Mouse (Mus musculus): ENCODE measurements around the gene Daam2.

Gene Daam2

DNA sequence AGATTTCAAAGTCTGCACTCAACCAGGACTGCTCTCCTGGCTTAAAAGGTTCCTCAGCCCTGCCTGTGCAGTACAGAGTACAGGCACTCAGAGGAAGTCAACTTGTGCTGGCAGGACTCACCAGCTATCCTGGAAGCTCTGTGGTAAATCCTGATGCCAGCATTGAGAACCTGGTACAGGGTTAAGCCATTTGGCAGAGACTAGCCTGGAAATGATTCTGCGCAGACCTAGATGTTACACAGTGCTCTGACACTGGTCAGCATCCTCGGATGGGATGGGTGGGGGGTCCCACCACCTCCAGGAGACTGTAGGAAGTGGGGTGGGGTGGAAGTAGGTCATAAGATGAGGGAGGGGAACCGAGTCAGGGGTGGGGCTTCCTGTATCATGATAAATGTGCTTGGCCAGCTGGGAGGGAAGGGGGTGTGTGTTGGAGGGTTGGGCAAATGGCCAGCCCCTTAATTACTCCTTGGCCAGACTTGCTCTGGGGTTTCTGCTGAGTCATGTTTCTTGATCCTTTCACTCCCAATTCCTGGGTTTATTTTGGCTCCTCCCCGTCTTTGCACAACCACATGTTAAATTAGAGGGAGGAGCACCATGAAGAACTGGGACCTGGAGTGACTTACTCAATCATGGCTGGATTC lies 132.0 kb downstream of the Daam2 start:
- no peak for DNase-seq (ENCODE audit: low spot score in 2 of 2)

DNA sequence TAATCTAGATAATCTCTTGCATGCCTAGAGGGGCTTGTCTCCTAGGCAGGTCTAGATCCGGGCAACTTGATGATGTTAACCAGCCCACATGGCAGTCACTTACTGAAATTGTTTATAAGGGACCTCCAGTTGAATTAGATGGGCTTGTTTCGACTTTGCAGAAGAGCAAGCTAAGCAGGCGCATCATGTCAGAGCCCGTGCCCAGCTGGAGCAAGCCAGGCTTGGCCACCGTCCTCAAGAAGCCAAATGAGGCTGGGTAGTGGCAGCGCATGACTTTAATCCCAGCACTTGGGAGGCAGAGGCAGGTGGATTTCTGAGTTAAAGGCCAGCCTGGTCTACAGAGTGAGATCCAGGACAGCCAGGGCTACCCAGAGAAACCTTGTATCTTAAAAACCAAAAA lies 133.0 kb downstream of the Daam2 start:
- no peak for DNase-seq (ENCODE audit: low spot score in 2 of 2)

DNA sequence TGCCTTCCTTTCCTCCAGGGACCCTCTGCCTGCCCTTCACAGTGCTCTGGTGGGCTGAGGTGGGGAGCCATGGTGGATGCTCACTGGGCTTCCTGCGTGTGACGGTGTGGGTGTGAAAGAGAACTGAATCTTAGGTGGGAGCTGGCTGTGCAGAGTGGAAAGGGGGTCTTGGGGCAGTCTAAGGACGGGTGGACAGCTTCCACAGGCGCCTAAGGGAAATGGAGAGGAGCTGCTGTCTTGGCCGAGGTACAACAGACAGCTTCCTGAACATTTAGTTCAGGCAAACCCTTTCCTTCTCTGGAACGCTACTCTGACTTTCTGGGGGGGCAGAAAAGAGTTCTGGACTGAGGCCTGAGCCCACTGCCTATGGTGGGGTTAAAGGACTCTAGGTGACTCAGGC lies 134.0 kb downstream of the Daam2 start:
- no peak for DNase-seq (ENCODE audit: low spot score in 2 of 2)

DNA sequence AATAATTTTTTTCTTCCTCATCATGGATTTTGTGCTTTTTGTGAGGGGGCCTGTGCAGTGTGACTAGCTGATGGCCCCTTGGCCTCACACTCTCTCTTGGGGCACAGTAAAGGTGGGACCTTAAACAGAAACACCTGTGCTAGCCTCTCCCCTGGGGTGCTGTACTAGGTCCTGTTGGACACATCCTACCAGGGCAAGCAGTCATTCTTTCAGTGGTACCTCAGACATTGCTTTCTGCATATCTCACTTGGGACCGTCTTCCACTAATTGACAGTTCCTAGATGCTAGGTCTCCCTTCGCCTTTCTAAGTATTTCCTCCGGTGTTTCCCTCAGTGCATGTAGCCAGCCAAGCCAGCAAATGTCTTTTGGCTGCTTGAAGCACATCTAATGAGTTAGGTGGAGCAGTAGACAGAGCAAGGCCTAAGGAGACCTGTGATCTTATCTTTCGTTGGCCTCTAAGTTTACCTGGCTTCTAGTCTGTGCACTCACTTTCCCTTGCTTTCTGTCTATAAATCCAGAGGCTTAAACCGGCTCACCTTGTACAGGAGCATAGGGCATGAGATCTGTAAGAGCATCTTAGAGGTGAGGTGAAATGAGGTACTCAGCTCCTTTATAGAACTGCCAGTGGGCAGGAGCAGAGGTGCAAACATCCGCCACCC lies 134.5 kb downstream of the Daam2 start:
- DNase-seq (ENCODE audit: low spot score in 2 of 2): no peak

DNA sequence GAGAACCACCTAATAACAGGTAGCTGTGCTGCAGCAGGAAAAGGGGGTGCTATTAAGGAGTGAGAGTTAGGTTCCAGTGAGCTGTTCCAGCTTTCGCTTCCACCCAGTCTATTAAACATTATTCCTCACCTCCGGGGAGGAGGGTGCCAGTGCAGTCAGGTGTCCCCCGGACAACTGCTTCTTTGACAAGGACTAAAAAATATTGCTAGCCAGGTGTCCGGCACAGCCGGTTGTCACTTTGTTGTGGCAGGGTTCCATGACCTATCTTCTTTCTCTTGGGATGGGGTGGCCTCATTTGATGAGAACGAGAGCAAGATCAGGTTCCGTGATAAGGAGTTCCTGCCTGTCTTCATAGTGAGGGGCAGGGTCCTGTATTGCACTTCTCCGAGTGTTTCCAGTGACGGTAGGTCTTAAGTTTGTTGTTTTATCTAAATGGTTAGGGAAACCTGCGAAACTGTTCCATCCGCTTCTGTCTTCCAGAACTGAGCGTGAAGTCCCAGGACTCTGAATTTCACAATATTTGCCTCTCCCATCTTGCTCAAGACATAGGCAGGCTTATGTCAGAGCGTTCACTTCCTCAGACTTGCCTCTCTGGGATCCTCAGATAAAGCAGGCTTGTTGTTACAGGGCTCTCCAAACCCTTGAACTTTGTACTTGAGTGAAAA lies 135.3 kb downstream of the Daam2 start:
- no peak for DNase-seq (ENCODE audit: low spot score in 2 of 2)

DNA sequence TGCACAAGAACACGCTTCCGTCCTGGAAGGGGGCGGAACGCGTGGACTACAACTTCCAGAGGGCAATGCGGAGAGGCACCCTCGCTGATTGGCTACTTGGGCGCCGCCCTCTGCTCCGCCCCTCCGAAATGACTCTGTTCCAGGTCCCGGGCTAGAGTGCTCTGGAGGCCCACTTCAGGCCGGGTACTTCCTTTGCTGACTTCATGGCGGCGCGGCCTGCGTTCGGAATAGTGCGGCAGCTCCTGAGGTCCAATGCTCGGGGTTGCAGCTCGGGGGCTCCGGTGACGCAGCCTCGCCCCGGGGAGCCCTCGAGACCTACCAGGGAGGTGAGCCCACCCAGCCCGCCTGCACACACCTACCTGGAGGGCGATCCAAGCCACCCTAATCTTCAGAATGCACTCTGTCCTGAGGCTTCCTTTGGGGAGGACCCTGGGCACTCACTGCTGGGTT lies 135.9 kb downstream of the Daam2 start, which contains the start of gene Mocs1:
TSS of gene Mocs1 (plus strand) at position 124 of the 450 bp plus-strand sequence.
- DNase-seq (ENCODE audit: low spot score in 2 of 2): peak; percentile 83 to 86

DNA sequence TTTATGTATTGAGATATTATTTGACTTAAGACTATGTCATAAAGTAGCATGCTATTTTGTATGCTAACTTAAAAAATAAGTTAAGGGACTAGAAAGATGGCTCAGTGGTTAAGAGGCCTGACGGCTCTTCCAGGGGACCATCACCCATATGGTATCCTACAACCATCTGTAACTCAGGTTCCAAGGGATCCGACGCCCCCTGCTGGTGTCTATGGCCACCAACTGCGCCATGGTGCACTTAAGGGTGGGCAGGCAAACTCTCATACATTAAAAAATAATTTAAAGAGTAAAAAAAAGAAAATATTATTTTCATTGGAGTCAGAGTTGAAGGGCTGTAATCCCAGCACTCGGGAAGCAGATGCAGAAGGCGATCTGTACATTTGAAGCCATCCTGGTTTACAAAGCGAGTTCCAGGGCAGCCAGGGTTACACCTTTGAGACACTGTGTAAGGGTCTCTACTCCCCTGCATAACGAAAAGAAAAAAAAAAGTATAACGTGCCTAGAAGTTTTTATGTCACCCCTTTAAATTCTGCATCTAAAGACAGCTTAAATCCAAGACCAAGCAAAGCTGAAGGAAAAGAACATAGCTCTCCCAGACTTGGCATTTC lies 136.4 kb downstream of the Daam2 start:
- no peak for DNase-seq (ENCODE audit: low spot score in 2 of 2)

DNA sequence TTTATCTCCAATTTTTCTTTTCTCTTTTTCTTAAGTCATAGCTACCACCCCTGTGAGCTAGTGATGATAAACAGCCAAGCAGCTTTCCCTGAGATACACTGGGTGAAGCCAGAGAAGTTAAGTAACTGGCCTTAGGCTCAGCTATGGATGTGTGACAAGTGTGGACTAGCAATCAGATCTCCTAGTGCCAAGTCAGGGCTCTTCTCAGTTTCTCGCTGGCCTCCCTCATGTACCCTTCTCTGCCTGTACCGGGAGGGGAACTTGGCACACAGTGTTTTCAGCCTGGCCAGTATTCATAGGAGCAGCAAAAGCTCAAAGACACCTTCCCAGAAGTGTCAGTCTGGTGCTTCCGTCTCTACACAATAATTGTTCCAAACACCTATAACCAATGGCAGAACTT lies 140.3 kb downstream of the Daam2 start:
- no peak for DNase-seq (ENCODE audit: low spot score in 2 of 2)

DNA sequence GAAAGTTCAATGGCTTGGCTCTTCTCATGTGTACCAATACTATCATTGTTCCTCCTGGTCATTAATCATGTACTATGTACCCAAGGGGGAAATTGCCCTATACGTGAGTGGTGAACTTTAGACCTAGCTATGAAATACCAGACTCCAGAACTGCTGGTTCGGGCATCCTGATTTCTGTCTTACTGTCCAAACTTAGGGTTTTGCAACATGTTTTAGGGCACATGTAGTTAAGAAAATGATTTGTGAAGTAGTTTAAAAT lies 141.1 kb downstream of the Daam2 start:
- DNase-seq (ENCODE audit: low spot score in 2 of 2): no peak

DNA sequence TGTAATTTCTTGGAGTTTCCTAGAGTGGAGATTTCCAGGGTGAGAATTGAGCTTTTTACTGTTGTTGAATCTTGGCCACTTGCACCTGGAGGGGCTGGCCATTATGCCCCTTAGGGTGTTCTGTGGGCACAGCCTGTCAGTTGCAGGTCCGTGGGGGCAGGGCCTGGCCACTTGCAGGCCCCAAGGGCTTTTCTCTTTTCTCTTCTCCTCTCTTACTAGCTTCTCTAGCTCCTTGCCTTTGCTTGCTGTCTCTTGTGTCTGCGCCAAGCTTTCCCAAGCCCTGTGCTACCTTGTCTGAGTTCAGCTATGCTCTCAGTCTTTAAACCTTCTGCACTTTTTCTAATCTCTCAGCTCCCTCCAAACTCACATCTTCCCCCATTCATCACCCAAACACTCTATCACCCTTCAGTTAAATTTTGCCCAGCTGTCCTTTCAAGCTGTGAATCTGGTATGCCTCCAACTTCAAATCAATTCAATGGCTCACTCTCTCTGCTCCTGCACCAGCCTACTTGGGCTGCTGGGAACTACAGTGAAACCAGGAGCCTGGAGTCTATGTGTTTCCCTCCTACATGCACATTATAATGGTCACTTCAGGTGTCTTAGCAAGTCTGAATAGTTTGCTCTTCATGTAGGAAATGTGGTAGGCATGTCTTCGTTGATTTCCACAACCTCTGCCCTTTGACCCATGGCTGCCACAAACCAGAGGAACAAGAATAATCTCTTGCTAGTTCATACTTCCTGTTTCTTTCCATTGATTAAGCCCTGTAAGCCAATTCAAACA lies 141.7 kb downstream of the Daam2 start:
- DNase-seq (ENCODE audit: low spot score in 2 of 2): no peak

DNA sequence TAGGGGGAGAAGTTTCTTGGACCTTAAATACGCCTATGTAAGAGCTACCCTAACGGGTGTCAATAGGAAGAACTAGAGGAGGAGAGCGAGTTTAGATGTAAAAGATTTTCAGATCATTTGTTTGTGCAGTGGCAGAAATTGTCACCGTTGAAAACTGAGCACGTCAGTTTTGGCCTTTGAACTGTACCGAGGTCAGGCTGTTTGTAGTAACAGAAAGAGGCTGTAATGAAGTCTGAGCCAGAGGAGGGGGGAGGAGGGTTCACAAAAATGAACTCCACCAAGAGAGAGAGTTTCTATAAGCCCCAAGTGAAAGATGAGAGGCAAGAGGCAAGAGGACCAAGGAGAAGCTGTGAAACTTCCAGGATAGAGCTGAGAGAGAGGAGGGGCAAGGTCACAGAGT lies 144.3 kb downstream of the Daam2 start:
- DNase-seq (ENCODE audit: low spot score in 2 of 2): no peak

DNA sequence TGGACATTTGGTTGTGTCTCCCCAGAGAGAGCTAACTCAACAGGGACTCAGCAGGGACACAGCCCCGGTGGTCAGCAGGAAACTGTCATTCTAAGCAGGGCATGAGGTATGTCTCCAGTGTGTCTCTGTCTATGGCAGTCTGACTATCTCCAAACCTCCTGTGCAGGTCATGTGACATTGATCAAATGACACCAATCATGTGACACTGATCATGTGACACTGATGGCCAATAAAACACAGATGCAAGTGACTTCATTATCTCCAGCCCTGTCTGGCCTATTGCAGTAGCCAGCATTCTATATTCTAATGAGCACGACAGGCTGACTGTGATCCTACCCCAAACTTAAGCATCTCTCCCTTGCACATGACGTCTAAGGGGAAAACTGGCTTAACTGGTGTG lies 147.9 kb downstream of the Daam2 start:
- DNase-seq (ENCODE audit: low spot score in 2 of 2): no peak

DNA sequence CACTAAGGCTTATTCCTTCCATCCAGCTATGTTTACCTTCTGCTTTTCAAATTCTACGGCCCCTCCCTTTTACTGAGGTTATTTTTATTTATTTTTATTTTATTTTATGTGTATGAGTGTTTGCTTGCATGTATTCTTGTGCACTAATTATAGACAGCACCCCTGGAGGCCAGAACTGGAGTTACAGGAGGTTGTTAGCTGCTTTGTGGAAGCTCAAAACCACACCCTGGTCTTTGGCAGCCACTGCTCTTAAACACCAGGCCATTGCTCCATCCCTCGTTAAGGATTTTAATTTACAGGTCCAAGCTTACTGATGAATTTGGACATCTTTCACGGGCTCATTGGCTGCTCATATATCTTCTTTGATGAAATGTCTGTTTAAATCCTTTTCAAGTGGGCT lies 150.6 kb downstream of the Daam2 start:
- no peak for DNase-seq (ENCODE audit: low spot score in 2 of 2)

DNA sequence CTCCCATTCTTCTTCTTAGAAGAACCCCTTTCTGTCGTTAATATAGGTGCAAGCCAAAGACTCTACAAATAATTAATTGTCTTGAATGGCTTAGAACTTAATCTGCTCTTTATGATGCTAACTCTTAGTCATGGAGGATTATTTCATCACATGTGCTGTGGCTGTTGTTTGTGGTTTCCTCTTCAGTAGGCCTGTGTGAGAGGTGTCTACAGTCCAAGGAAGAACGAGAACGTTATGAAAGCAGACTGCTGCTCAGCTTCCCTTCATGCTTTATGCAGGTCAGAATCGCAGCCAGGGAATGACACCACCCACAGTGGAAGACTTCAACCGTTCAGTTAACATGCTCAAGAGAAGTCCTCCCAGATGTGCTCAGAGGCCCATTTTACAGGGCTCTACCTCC lies 151.2 kb downstream of the Daam2 start:
- DNase-seq (ENCODE audit: low spot score in 2 of 2): no peak

Measured in frontal cortex, postnatal 25 days (tissue).